Mouse (Mus musculus) adrenal gland (tissue): ENCODE results near the gene Tnrc6b.
"Not testable (repeated sequence)": the region's sequence is repeated elsewhere in the genome, so short reads cannot be mapped to it uniquely, and the experiment has no call there.

ENCODE experiments used
- intact Hi-C: fragments of 180-260 bp; cut with DNase I; formaldehyde crosslinking; loops from one replicate; pipeline ENCODE4 v1.15.1; 2025

The Tnrc6b gene

DNA sequence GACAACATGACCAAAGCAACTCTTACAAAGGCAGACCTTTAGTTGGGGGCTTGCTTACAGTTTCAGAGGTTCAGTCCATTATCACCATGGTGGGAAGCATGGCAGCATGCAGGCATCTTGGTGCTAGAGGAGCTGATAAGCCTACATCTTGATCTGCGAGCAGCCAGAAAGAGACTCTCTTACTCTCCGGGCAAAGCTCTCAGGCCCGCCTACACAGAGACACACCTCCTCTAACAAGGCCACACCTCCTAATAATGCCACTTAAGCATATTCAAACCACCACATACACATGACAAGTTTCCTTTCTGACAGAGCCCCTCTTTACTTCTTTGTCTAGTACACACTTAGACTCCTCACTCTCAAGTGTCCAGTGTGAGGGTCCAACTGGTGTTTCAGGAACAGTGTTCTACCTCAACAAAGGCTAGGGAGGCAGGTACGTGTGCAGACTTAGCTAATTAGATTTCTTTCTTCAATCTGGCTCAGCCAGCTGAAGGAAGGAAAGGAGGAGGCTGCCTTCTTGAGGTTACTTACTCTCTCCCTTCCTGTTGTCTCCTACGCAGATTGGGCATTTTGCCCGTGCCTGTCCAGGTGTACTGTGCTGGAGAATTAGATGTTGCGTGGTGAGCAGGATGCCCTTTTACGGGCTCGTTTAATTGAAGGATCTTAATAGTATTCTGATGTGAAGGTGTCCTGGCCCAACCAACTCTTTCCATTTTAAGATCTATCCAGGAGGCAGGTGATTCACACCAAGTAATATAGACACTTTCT is 128.7 kb downstream of the Tnrc6b start:
- intact Hi-C loops = no loop called here

DNA sequence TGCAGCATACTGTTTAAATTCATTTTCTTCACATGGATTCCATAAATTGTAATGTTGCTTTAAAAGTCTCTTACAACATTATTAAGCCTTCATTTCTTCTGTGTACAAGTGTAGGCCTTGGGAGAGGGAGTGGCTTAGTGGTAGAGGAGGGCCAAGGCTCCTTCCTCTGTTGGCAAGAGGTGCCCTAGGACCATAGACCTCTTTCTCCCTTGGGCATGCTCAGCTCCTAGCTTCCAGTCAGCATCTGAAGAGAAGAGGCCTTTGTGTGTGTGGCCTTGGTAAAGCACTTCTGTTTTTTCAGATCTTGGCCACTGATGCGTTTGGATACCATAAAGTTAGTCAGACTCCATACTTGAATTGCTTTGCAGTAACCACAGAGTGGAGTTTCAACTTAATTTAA is 133.1 kb downstream of the Tnrc6b start:
- intact Hi-C loops = no loop called here

DNA sequence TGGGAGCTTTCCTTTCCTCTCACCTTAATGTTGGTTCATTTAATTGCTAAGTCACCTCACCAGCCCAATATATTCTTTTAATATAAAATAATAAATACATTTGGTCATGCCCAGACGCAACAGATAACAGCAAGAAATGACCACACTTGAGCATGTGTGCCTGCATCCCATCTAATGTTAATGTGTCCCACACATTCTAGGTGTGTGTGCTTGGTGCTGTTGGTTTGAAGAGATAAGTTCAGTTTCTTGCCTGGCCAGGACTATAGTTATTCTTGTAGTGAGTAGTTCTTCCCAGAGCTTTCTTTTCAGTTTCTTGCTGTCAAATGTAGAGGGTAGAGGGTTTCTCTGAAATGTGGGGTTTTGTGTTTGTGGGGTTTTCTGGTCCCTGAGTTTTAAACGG is 133.8 kb downstream of the Tnrc6b start:
- intact Hi-C loops = no loop called here

DNA sequence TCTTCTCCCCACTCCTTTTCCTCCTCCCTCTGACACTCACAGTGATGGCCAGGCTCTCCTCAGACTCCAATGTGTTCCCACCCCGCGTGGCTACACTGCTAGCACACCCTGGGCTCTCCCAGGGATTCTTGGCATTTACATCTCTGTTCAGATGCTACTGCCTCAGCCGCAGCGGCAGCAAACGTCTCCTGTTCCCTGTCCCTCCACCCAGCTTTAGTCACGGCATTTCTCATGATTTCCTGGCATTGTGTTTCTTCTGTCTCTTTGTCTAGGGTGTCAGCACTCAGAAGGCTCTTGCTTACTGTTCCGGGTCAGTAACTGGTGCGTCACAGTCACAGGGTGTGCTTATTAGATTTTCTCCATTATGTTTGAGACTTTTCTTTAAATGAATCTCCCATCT is 138.9 kb downstream of the Tnrc6b start:
- intact Hi-C loops = no loop called here

DNA sequence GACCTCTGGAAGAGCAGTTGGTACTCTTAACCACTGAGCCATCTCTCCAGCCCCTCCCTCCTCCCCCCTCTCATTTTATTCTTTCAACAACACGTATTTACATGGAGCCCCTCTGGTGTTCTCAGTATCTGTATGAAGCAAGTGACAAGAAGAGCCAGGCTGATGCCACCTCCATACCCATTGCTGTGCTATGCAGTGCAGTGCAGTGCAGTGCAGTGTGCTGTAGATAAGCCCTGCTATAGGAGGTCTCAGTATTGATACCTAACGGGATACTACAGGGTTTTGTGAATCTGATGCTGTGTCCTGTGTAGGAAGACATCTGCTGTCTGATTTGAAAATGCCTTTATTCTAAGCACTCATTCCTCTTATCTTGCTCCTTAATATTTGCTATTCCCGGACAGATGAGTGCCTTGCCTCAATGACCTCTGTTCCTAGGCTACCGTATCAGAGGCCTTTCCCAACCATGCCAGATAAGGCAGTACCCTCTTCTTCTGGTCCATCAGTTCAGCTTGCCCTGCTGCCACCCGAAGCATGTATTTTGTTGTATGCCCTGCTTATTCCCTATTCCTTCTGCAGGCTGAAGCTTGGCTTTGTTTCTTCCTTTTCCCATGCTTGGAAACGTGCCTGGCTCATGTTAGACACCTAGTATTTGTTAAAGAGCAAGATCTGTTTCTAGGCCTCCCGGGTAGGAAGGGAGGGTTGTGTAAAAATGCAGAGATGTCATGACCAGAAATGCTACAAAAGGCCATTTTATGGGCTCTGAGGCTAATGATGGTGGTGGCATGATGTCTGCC is 139.8 kb downstream of the Tnrc6b start:
- intact Hi-C loops = no loop called here

DNA sequence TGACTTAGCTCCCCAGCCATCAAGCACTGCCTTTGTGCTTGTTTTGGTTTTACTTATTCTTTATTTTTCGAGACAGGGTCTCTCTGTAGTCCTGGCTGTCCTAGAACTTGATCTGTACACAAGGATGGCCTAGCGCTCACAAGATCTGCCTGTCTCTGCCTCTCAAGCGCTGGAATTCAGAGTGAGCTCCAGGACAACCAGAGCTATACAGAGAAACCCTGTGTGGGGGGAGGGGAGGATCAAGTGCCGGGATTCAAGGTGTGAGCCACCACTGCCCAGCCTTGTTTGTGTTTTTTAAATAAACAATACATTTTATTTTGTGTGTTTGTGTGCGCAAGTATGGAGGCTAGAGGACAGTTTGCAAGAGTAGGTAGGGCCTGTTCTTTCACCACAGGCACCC is 141.0 kb downstream of the Tnrc6b start:
- intact Hi-C loops = no loop called here

DNA sequence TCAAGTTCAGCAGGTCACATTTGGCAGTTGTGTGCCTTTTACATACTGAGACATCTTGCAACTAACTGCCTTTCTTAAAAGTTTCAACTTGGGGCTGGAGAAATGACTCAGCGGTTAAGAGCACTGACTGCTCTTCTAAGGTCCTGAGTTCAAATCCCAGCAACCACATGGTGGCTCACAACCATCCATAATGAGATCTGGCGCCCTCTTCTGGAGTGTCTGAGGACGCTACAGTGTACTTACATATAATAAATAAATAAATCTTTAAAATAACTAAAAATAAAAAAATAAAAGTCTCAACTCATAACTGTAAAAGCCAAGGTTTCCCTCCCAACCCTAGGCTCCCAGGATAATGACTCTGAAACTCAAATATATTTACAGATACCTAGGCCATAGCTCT is 141.4 kb downstream of the Tnrc6b start:
- intact Hi-C loops = not testable (repeated sequence)

DNA sequence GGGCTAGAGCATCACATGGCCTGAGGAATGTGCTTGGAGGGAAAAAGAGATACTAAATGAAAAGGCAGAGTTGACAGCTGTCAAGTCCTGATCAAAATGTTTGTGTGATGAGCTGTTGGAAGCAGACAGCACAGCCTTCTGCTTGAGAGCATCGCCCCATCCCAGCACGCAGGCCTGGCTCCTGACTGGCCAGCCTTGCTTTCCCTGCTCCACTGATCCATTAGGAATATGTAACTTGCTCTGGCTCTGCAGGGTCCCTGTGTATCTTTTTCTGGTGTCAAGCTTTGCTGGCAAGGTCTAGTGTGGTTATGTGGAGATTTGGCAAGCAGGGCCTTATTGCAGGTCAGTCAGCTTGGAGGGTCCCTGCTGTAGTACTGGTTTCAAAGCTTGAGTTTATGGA is 148.3 kb downstream of the Tnrc6b start:
- intact Hi-C loops = no loop called here

DNA sequence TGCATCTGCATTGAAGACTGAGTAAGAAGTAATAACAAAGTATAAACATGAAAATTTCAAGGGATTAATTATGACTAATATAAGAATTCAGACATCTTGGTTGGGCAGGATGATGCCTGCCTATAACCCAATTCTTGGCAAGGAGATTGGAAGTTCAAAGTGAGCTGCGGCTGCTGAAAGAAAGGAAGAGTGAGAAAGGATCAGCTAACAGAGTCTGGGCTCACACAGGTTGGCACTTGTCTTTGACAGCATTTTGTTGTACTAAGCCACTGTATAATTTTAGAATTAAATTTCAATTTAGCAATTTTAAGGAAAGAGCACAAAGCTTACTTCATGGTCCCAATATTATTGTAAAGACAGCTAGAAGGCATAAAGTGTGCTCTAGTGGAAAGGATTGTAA is 150.2 kb downstream of the Tnrc6b start:
- intact Hi-C loops = no loop called here

DNA sequence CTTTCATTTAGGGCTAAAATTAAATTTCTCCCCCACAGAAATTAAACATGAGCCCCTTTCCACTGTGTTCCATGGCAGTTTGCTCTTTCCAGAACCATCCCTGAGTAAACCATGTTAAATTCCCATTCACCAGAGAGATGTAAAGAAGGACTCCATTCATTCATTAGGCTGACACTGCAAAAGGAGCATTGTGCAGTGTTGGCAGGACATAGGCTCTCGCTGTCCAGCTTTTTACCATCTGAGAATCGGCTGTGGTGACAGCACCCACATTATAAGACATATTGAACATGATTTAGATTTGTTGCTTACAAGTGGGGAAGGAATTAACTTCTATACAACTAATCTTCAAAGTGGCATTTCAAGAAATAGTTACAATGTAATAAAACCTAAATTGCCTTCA is 150.9 kb downstream of the Tnrc6b start:
- intact Hi-C loops = no loop called here

DNA sequence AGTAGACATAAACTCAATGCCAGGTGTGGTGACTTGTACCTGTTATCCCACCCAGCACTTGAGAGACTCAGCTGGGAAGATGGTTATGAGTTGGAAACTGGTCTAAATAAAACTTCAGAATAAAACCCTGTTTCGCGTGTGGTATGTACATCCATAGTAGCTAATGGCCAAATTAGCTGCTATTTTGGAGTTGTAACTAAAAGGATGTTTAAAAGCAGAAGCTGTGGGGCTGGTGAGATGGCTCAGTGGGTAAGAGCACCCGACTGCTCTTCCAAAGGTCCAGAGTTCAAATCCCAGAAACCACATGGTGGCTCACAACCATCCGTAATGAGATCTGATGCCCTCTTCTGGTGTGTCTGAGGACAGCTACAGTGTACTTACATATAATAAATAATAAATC is 157.5 kb downstream of the Tnrc6b start:
- intact Hi-C loops = not testable (repeated sequence)

DNA sequence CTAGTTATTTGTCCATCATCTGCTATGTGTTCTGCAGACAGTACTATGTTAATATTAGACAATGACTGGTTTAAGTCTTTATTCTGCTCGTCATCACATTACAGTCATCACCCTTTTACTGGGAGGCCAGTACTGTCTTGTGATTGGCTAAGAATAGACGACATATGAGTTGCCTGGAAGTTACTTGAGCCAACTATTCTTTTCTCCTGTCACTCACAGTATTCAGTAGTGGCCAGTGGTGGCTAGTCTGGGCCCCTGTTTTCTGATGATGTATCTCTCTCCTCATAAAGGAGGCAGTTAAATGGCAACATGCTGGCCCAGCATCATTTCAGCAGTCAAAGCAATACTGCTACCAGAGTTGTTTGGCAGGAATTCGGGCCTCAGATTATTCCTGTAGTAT is 163.6 kb downstream of the Tnrc6b start:
- intact Hi-C loops = no loop called here

DNA sequence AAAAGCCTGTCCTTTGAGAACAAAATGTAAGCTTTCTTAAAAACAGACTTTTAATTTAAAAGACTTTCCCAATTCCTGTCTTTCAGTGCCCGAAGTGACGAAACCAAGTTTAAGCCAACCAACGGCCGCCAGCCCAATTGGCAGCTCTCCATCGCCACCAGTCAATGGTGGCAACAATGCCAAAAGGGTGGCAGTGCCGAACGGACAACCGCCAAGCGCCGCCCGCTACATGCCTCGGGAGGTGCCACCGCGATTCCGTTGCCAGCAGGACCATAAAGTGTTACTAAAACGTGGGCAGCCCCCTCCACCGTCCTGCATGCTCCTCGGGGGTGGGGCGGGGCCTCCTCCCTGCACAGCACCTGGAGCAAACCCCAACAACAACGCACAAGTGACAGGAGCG is 165.1 kb downstream of the Tnrc6b start:
- intact Hi-C loops = no loop called here

DNA sequence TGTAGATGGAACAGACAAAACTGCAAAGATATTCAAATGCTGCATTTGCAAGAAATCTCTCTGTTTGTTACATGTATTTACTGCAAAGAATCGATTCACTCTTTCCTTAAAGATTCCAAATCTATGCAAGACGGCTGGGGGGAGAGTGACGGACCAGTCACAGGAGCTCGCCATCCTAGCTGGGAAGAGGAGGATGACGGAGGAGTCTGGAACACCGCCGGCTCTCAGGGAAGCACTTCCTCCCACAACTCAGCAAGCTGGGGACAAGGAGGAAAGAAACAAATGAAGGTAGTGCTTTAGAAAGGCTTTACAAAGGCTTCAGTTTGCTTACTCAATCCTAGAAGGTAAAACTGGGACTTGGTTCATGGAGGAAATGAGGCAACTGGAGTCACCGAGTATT is 173.0 kb downstream of the Tnrc6b start:
- intact Hi-C loops = no loop called here

DNA sequence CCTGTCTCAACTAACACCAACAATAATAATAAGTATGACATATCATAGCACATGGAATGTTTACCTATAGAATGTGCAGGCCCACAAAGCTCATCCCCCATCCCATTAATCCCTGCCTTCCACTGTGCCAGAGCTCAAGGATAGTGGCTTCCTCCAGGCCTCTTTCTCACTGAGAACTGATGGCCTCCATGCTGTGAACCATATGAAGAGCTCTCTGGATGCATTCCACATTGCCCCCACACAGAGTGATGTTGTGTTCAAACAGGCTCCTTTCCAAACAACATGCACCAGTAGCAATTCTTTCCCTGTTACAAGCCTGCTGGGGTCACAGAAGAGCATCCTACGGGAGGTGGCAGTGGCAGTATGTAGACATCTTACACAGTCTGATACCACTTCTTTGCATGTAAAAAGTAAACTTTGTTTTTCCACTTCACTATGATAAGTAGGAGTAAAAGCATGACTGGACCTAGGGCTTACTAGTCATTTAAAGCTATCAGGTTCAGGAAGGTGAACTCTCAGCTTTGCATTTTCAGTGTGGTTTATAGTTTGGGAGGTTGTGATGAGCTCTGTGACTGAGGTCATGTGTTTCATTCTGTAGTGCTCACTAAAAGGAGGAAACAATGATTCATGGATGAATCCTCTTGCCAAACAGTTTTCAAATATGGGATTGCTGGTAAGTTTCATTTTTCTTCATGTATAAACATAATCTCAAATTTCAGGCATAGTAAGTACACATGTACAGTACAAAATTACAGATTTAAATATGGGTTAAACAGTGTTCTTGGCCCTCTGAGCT is 175.4 kb downstream of the Tnrc6b start:
- intact Hi-C loops = loop anchor here (5.0 kb wide), 1 partner anchor 1086 kb away; no protein-coding TSS in a partner anchor

DNA sequence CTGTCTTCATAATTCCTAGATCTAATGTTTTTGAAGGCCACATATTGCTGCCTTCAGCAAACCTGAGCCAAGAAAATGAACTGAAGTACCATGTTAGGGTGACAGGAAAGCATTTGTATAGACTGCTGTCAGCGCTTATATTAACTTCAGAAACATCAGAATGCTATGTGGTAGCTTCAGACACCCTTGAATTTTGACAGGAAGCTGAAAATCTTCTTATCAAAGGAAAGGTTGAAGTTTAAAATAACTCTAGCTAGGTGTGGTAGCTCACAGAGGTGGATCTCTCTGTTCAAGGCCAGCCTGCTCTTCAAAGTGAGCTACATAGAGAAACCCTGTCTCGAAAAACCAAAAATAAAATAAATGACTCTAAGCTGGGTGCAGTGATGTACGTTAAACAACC is 181.2 kb downstream of the Tnrc6b start:
- intact Hi-C loops = no loop called here

DNA sequence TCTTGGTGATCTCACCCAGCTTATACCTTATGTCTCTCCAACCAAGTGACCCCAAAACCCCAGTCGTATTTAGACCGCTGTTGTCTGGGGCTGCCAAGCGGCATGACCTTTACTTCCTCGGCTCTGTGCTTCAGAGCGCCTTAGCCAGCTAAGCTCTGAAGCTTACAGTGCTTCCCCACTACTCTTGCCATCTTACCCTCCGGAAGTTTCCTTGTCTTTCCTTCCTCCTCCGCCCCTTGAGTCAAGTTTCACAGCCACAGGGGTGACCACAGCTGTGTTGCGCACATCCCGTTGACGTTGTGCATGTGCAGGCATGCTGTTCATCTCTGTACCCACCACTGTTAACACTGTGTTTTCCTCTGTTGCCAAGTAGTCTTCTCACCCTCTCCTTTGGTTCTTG is 185.6 kb downstream of the Tnrc6b start:
- intact Hi-C loops = no loop called here

DNA sequence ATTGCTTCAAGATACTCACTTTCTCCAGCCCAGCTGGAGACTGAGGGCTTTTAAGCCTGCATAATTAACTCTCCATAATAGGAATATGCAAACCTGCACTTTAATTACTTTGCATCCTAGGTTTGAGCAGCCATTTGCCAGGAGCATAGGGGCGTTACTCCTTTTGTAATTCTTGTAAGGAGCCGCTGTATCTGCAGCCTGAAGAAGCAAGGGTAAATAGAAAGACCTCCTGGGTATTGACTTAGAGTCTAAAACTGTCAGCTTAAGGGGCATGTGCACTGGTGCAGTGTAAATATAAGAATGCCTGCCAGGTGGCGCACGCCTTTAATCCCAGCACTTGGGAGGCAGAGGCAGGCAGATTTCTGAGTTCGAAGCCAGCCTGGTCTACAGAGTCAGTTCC is 186.8 kb downstream of the Tnrc6b start:
- intact Hi-C loops = no loop called here

DNA sequence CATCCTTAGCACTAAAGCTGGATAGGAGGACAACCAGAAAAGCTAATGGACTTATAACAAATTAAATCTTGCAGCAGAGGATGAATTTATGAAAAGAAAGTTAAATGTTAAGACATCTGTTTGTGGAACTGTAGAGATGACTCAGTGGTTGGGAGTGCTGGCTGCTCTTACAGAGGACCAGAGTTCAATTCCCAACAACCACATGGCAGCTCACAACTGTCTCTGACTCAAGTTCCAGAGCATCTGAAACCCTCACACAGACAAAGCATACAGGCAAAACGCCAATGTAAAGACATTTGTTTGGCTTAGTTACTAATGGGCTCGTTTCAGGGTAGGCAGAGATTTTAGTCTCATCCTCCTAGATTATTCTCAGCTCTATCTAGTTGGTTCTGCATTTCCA is 188.7 kb downstream of the Tnrc6b start:
- intact Hi-C loops = no loop called here

DNA sequence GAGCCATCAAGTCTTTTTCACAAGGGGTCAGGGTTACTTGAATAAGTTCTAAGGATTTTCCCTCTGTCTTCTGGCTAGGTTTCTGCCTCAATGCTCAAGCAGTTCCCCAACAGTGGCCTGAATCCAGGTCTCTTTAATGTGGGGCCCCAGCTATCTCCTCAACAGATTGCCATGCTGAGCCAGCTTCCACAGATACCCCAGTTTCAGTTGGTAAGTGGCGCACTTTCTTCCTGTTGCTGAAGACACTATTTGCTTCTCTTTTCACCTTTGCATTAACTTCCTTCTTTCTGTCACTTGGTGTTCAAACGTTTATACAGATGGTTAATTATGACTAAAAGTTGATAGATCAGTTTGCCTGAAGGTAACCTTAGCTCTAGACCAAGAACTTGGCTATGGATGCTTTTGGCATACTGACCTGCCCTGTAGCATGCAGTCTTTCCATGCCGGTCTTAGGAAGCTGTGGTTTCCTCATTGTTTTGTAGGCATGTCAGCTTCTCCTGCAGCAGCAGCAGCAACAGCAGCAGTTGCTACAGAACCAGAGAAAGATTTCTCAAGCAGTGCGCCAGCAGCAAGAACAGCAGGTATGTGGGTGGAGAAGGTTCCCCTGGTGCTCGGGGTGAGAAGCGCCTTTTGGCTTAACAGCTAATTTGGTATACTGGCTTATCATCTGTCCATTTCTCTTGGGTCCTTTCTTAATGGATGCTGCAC is 190.8 kb downstream of the Tnrc6b start:
- intact Hi-C loops = no loop called here

DNA sequence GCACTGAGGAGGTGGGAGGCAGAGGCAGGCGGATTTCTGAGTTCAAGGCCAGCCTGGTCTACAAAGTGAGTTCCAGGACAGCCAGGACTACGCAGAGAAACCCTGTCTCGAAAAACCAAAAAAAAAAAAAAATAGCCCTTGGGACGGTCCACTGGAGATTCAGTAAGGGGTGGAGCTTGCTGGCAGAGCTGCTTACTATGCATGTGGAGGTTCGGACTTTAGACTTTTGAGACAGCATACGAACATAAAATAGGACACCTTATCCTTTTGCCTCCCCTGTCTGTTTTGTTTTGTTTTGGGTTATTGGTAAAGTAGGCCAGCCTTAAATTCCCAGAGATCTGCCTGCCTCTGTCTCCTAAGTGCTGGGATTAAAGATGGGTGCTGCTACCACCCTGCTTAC is 193.7 kb downstream of the Tnrc6b start:
- intact Hi-C loops = not testable (repeated sequence)
